Mouse (Mus musculus) brain, adult 2 months (tissue): Measurements from ENCODE around the gene Lgr5.

Experiments
- DNase-seq: peaks from one replicate; pipeline ENCODE4 v3.0.0; 2011; ENCODE audit warnings: low read depth, low spot score

Lgr5 gene

GRCm38 (mm10) chr10:115425351-115425750 is 162.2 kb downstream of the Lgr5 start:
- DNase-seq, result no peak

GRCm38 (mm10) chr10:115421976-115422375 is 165.6 kb downstream of the Lgr5 start:
- DNase-seq, result no peak

GRCm38 (mm10) chr10:115414056-115414455 is 173.5 kb downstream of the Lgr5 start:
- no peak for DNase-seq

- no peak for DNase-seq
Measured at GRCm38 (mm10) chr10:115413496-115413895, 174.1 kb downstream of the Lgr5 start.

GRCm38 (mm10) chr10:115406393-115406792 is 181.2 kb downstream of the Lgr5 start:
- DNase-seq, result peak; percentile 81
